Mouse (Mus musculus) adrenal gland, postnatal 10 days (tissue): Measurements from ENCODE around the gene Timp2. TPM values are rescaled to one million over a fixed set of nuclear protein-coding genes. Genes with fewer than 3 reads are reported as not detected.
"Not testable (repeated sequence)": the region's sequence is repeated elsewhere in the genome, so short reads cannot be mapped to it uniquely, and the experiment has no call there.

ENCODE experiments used
- DNase-seq: peaks from one replicate; pipeline ENCODE4 v3.0.0; 2021; ENCODE audit warnings: mixed read lengths
- long read RNA-seq, 2 experiments: library from polyadenylated mRNA; stranded (forward); transcript quantifications; one replicate each; pipeline ENCODE4 v2.0.0; 2021
- total RNA-seq, 2 experiments: library from RNA; stranded (reverse); gene quantifications; 2 replicates each; pipeline ENCODE4 v1.2.3; 2021

Gene Timp2
- 100 to 1,000 TPM; 101 to 111 TPM for total RNA-seq
- long read RNA-seq, experiment 1, transcript Timp2-201 (5 exons, 3,709 nt): major isoform, 45 of 109 reads
- long read RNA-seq, experiment 1, partial matches to known transcripts: 3 of 109 reads
- long read RNA-seq, experiment 1, other reads (novel, unspliced or antisense): 61 of 109 reads
- long read RNA-seq, experiment 2, transcript Timp2-201 (5 exons, 3,709 nt): major isoform, 40 of 51 reads
- long read RNA-seq, experiment 2, partial matches to known transcripts: 2 of 51 reads
- long read RNA-seq, experiment 2, other reads (novel, unspliced or antisense): 9 of 51 reads

- DNase-seq: no peak
Observed at GRCm38 (mm10) chr11:118355640-118356039, at the start of gene Timp2. Timp2 (minus strand) TSS chr11:118355740.

- no peak for DNase-seq
Observed at GRCm38 (mm10) chr11:118405311-118405710, 49.8 kb upstream of the Timp2 start.

GRCm38 (mm10) chr11:118403951-118404899, 48.7 kb upstream of the Timp2 start:
- DNase-seq: no peak

GRCm38 (mm10) chr11:118403183-118403582, 47.6 kb upstream of the Timp2 start:
- DNase-seq: no peak

GRCm38 (mm10) chr11:118401760-118402280, 46.3 kb upstream of the Timp2 start, which contains the start of gene Lgals3bp:
Lgals3bp (minus strand) TSS chr11:118402092.
- peak; percentile 72 for DNase-seq

GRCm38 (mm10) chr11:118401195-118401594, 45.7 kb upstream of the Timp2 start:
- no peak for DNase-seq

GRCm38 (mm10) chr11:118400566-118400936, 45.0 kb upstream of the Timp2 start:
- no peak for DNase-seq

- no peak for DNase-seq
Observed at GRCm38 (mm10) chr11:118399891-118400565, 44.5 kb upstream of the Timp2 start.

- DNase-seq: no peak
Observed at GRCm38 (mm10) chr11:118397806-118398530, 42.4 kb upstream of the Timp2 start.

GRCm38 (mm10) chr11:118394538-118394937, 39.0 kb upstream of the Timp2 start:
- no peak for DNase-seq

- DNase-seq: no peak
Observed at GRCm38 (mm10) chr11:118393991-118394390, 38.5 kb upstream of the Timp2 start.

- DNase-seq: not testable (repeated sequence)
Observed at GRCm38 (mm10) chr11:118387816-118388215, 32.3 kb upstream of the Timp2 start.

GRCm38 (mm10) chr11:118379251-118380009, 23.9 kb upstream of the Timp2 start:
- peak; percentile 91 for DNase-seq

- DNase-seq: no peak
Observed at GRCm38 (mm10) chr11:118378656-118379055, 23.1 kb upstream of the Timp2 start.

GRCm38 (mm10) chr11:118376323-118376722, 20.8 kb upstream of the Timp2 start:
- not testable (repeated sequence) for DNase-seq

- DNase-seq: peak; percentile 46
Observed at GRCm38 (mm10) chr11:118375881-118376280, 20.3 kb upstream of the Timp2 start.

GRCm38 (mm10) chr11:118375461-118375860, 19.9 kb upstream of the Timp2 start:
- no peak for DNase-seq

- no peak for DNase-seq
Observed at GRCm38 (mm10) chr11:118375006-118375405, 19.5 kb upstream of the Timp2 start.

GRCm38 (mm10) chr11:118374506-118374905, 19.0 kb upstream of the Timp2 start:
- DNase-seq: no peak

GRCm38 (mm10) chr11:118372641-118373040, 17.1 kb upstream of the Timp2 start:
- no peak for DNase-seq

GRCm38 (mm10) chr11:118371876-118372275, 16.3 kb upstream of the Timp2 start:
- no peak for DNase-seq
